In the genomic region with DNA sequence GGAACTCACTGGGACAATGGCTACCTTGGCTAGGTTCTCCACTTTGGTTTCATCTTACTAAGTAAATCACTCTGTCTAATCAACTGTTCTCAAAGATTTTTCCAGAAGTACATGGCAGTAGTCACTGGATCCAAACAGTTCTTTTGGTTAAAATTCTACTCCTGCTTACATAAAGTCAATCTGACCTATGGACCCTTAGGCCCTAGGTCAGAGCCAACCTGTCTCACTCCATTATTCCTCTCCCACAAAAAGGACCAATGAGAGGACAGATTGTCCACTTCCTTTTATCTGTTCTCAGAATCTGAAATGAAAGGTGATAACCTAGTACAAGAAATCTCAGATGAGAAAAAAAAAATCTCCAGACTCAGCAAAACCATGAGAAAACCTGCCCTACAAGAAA, we compare ENCODE assay signal across 19 mouse cellular contexts. TPM values are rescaled to one million over a fixed set of nuclear protein-coding genes. Genes with fewer than 3 reads are reported as not detected.
DNase-seq lines count a peak whose midpoint lies in the region; ATAC-seq and TF ChIP-seq lines count a peak whose summit lies in the region.
"Had no signal": no experiment of that assay in that cellular context is flagged by ENCODE, and none has a peak within 500 bp of the region (broad histone marks: within the 10 kb centered on the region; RNA-seq: fewer than 3 reads in every experiment).

No protein-coding gene starts in this region.

- peak overlapping the region; percentile 90 for H3K27ac ChIP-seq in kidney, adult 2 months (ENCODE audit: insufficient read depth, low read depth, low read length)
- peak overlapping the region; percentile 13; the same call in 1 of the 2 replicates for H3K27ac ChIP-seq in liver, embryonic 13.5 days
- H3K27ac ChIP-seq in liver, embryonic 11.5 days (ENCODE audit: low read depth, low read length) = no peak overlapping the region
- peak overlapping the region; percentile 56 for H3K27ac ChIP-seq in liver, embryonic 16.5 days (ENCODE audit: low read length)
- H3K27ac ChIP-seq: embryonic facial prominence, embryonic 12.5 days; forebrain, embryonic 15.5 days; heart, embryonic 13.5 days had no signal

- H3K27me3 ChIP-seq in kidney, adult 2 months (replicated peaks; ENCODE audit: control insufficient read depth, insufficient read depth, low read length) = no peaks in the 10 kb centered on the region
- H3K27me3 ChIP-seq in liver, embryonic 13.5 days = no peaks in the 10 kb centered on the region
- H3K27me3 ChIP-seq in liver, embryonic 11.5 days (replicated peaks; ENCODE audit: control insufficient read depth, insufficient read depth, low read length) = no peaks in the 10 kb centered on the region
- no peaks in the 10 kb centered on the region for H3K27me3 ChIP-seq in liver, embryonic 16.5 days (ENCODE audit: control insufficient read depth, insufficient read depth, low read depth, low read length)
- H3K27me3 ChIP-seq: embryonic facial prominence, embryonic 12.5 days; forebrain, embryonic 15.5 days; heart, embryonic 13.5 days had no signal

- no peak for ATAC-seq in liver, embryonic 13.5 days (ENCODE audit: low read depth)
- no peak for ATAC-seq in liver, embryonic 11.5 days (replicated peaks; ENCODE audit: low FRiP score)
- peak; percentile 48; the same call in 1 of the 2 replicates for ATAC-seq in liver, embryonic 16.5 days (ENCODE audit: low read depth)
- ATAC-seq: forebrain, embryonic 15.5 days had no signal

- DNase-seq in kidney, adult 2 months = peak; percentile 90
- no peak for DNase-seq in kidney, postnatal 4 days
- no peak for DNase-seq in liver, embryonic 13.5 days
- no peak for DNase-seq in liver, embryonic 11.5 days (ENCODE audit: low spot score)
- DNase-seq in left cerebral cortex, postnatal 4 days = no peak
- DNase-seq: adrenal gland, adult 8-10 months; adrenal gland, postnatal 36 days; cerebellum, adult 11 months; cerebellum, adult 8-10 months; cerebellum, postnatal 14 days; gastrocnemius, postnatal 36 days; heart, adult 11 months; heart, postnatal 36 days had no signal

- H3K9ac ChIP-seq in liver, embryonic 13.5 days = no peak overlapping the region
- no peak overlapping the region for H3K9ac ChIP-seq in liver, embryonic 11.5 days (ENCODE audit: low read depth, low read length)
- no peak overlapping the region for H3K9ac ChIP-seq in liver, embryonic 16.5 days (ENCODE audit: low read depth, low read length)
- H3K9ac ChIP-seq: embryonic facial prominence, embryonic 12.5 days; forebrain, embryonic 15.5 days; heart, embryonic 13.5 days had no signal

- no peak overlapping the region for H3K4me2 ChIP-seq in liver, embryonic 13.5 days
- no peak overlapping the region for H3K4me2 ChIP-seq in liver, embryonic 11.5 days
- H3K4me2 ChIP-seq in liver, embryonic 16.5 days (ENCODE audit: low read depth, low read length) = no peak overlapping the region
- H3K4me2 ChIP-seq: embryonic facial prominence, embryonic 12.5 days; forebrain, embryonic 15.5 days; heart, embryonic 13.5 days had no signal

- H3K9me3 ChIP-seq in liver, embryonic 13.5 days (replicated peaks) = no peaks in the 10 kb centered on the region
- no peaks in the 10 kb centered on the region for H3K9me3 ChIP-seq in liver, embryonic 11.5 days (ENCODE audit: control insufficient read depth, low read length)
- H3K9me3 ChIP-seq in liver, embryonic 16.5 days (replicated peaks; ENCODE audit: control insufficient read depth, low read length) = no peaks in the 10 kb centered on the region
- H3K9me3 ChIP-seq: embryonic facial prominence, embryonic 12.5 days; forebrain, embryonic 15.5 days; heart, embryonic 13.5 days had no signal

- intact Hi-C loops in left cerebral cortex, postnatal 4 days (cut with DNase I) = no loop called here

- no peak for TF ChIP-seq POLR2A in kidney, adult 2 months (IDR thresholded peaks at IDR 0.05; ENCODE audit: low read depth, low read length)

- no peak overlapping the region for H3K4me3 ChIP-seq in kidney, adult 2 months (ENCODE audit: insufficient read depth, low read depth, low read length)
- H3K4me3 ChIP-seq in liver, embryonic 13.5 days (replicated peaks) = no peak overlapping the region
- H3K4me3 ChIP-seq in liver, embryonic 11.5 days (ENCODE audit: low read depth, low read length) = no peak overlapping the region
- no peak overlapping the region for H3K4me3 ChIP-seq in liver, embryonic 16.5 days (ENCODE audit: low read depth, low read length)
- H3K4me3 ChIP-seq: embryonic facial prominence, embryonic 12.5 days; forebrain, embryonic 15.5 days; heart, embryonic 13.5 days had no signal

- H3K4me1 ChIP-seq in kidney, adult 2 months (ENCODE audit: control insufficient read depth, insufficient read depth, low read length) = peaks cover 7% of the 10 kb centered on the region; the same call in 1 of the 2 replicates
- H3K4me1 ChIP-seq in liver, embryonic 13.5 days (replicated peaks) = no peaks in the 10 kb centered on the region
- no peaks in the 10 kb centered on the region for H3K4me1 ChIP-seq in liver, embryonic 11.5 days (replicated peaks; ENCODE audit: control insufficient read depth, insufficient read depth, low read length)
- H3K4me1 ChIP-seq in liver, embryonic 16.5 days (ENCODE audit: control insufficient read depth, low read depth, low read length) = no peaks in the 10 kb centered on the region; the same call in 1 of the 2 replicates
- H3K4me1 ChIP-seq: embryonic facial prominence, embryonic 12.5 days; heart, embryonic 13.5 days had no signal

- no peak for TF ChIP-seq CTCF in kidney, adult 2 months (conservative IDR thresholded peaks at IDR 0.05; ENCODE audit: insufficient read depth, insufficient read length, low read depth, low read length)

- no peaks in the 10 kb centered on the region for H3K36me3 ChIP-seq in kidney, adult 2 months (ENCODE audit: control insufficient read depth, insufficient read depth, low read length)
- H3K36me3 ChIP-seq in liver, embryonic 13.5 days = no peaks in the 10 kb centered on the region
- no peaks in the 10 kb centered on the region for H3K36me3 ChIP-seq in liver, embryonic 11.5 days (ENCODE audit: control insufficient read depth, insufficient read depth, low read length)
- H3K36me3 ChIP-seq in liver, embryonic 16.5 days (ENCODE audit: control insufficient read depth, insufficient read depth) = no peaks in the 10 kb centered on the region
- H3K36me3 ChIP-seq: embryonic facial prominence, embryonic 12.5 days; forebrain, embryonic 15.5 days; heart, embryonic 13.5 days had no signal

RNA-seq across cellular contexts. Expression of a gene that starts 4.8 kb away (rescaled TPM):
- polyA plus RNA-seq in kidney, adult 2 months (2012; rRNA removed) = 42.9 and 67.0 TPM in 2 replicates
- polyA plus RNA-seq in liver, embryonic 13.5 days (2015; fragmentation: Nextera tagmentation; extraction: Ambion mirVana) = 0.13 and 0.15 TPM in 2 replicates
- polyA plus RNA-seq in liver, embryonic 11.5 days (2014; fragmentation: Nextera tagmentation; extraction: Ambion mirVana) = not detected in 2 replicates
- polyA plus RNA-seq in liver, embryonic 16.5 days (2015; fragmentation: Nextera tagmentation; extraction: Ambion mirVana) = 0.41 and 0.70 TPM in 2 replicates
- 1 to 10 TPM; 4.0 to 5.4 TPM for total RNA-seq in left cerebral cortex, postnatal 4 days (2021)
- polyA plus RNA-seq: forebrain, embryonic 11.5 days; hindbrain, embryonic 11.5 days had no signal

Comparison
In these comparisons a context has a peak if more than half of its experiments do, and no peak if none do; other contexts are left out.
1. RNA of a gene that starts 4.8 kb away (polyA plus RNA-seq): 42.9 to 67.0 TPM in kidney, adult 2 months; 0.41 to 0.70 TPM in liver, embryonic 16.5 days, 0.13 to 0.15 TPM in liver, embryonic 13.5 days and not detected in liver, embryonic 11.5 days; every median in the first group is over 10 times any median in the second.